Mouse (Mus musculus): Measurements from ENCODE around the gene Poc1a. TPM values are rescaled to one million over a fixed set of nuclear protein-coding genes. Genes with fewer than 3 reads are reported as not detected.
A peak's percentile ranks its signal among the peaks of the same experiment; 100 is the strongest.

The Poc1a gene
- total RNA-seq (2015; ENCODE audit: low replicate concordance) (28.1 and 28.9 TPM in 2 replicates), total RNA-seq (2017; ENCODE audit: low replicate concordance) (12.7 and 19.5 TPM in 2 replicates)

GRCm38 (mm10) chr9:106280808-106281544, at the start of gene Poc1a:
Gene Poc1a (plus strand): TSS chr9:106281061.
- ATAC-seq (replicated peaks; ENCODE audit: low FRiP score, poor library complexity, severe bottlenecking): peak; percentile 92

- ATAC-seq (replicated peaks; ENCODE audit: low FRiP score, poor library complexity, severe bottlenecking): no peak
Observed at GRCm38 (mm10) chr9:106231220-106231619, 49.6 kb upstream of the Poc1a start.

GRCm38 (mm10) chr9:106231816-106232215, 49.0 kb upstream of the Poc1a start:
- ATAC-seq (replicated peaks; ENCODE audit: low FRiP score, poor library complexity, severe bottlenecking): no peak

- no peak for ATAC-seq (replicated peaks; ENCODE audit: low FRiP score, poor library complexity, severe bottlenecking)
Observed at GRCm38 (mm10) chr9:106232956-106233355, 47.9 kb upstream of the Poc1a start.

- ATAC-seq (replicated peaks; ENCODE audit: low FRiP score, poor library complexity, severe bottlenecking): no peak
Observed at GRCm38 (mm10) chr9:106233953-106234352, 46.9 kb upstream of the Poc1a start.

- no peak for ATAC-seq (replicated peaks; ENCODE audit: low FRiP score, poor library complexity, severe bottlenecking)
Observed at GRCm38 (mm10) chr9:106235194-106235830, 45.5 kb upstream of the Poc1a start.

GRCm38 (mm10) chr9:106236156-106236817, 44.6 kb upstream of the Poc1a start:
- ATAC-seq (replicated peaks; ENCODE audit: low FRiP score, poor library complexity, severe bottlenecking): no peak

- ATAC-seq (replicated peaks; ENCODE audit: low FRiP score, poor library complexity, severe bottlenecking): no peak
Observed at GRCm38 (mm10) chr9:106236818-106237211, 44.0 kb upstream of the Poc1a start.

- no peak for ATAC-seq (replicated peaks; ENCODE audit: low FRiP score, poor library complexity, severe bottlenecking)
Observed at GRCm38 (mm10) chr9:106237401-106237800, 43.5 kb upstream of the Poc1a start.

GRCm38 (mm10) chr9:106237878-106238277, 43.0 kb upstream of the Poc1a start:
- no peak for ATAC-seq (replicated peaks; ENCODE audit: low FRiP score, poor library complexity, severe bottlenecking)

GRCm38 (mm10) chr9:106241541-106242164, 39.2 kb upstream of the Poc1a start:
- ATAC-seq (replicated peaks; ENCODE audit: low FRiP score, poor library complexity, severe bottlenecking): no peak

- no peak for ATAC-seq (replicated peaks; ENCODE audit: low FRiP score, poor library complexity, severe bottlenecking)
Observed at GRCm38 (mm10) chr9:106242813-106243488, 37.9 kb upstream of the Poc1a start.

- ATAC-seq (replicated peaks; ENCODE audit: low FRiP score, poor library complexity, severe bottlenecking): no peak
Observed at GRCm38 (mm10) chr9:106249550-106249949, 31.3 kb upstream of the Poc1a start.

- ATAC-seq (replicated peaks; ENCODE audit: low FRiP score, poor library complexity, severe bottlenecking): no peak
Observed at GRCm38 (mm10) chr9:106250245-106250644, 30.6 kb upstream of the Poc1a start.

- ATAC-seq (replicated peaks; ENCODE audit: low FRiP score, poor library complexity, severe bottlenecking): no peak
Observed at GRCm38 (mm10) chr9:106251066-106251465, 29.8 kb upstream of the Poc1a start.

- ATAC-seq (replicated peaks; ENCODE audit: low FRiP score, poor library complexity, severe bottlenecking): no peak
Observed at GRCm38 (mm10) chr9:106254001-106254400, 26.9 kb upstream of the Poc1a start.

GRCm38 (mm10) chr9:106258412-106258811, 22.4 kb upstream of the Poc1a start:
- ATAC-seq (replicated peaks; ENCODE audit: low FRiP score, poor library complexity, severe bottlenecking): no peak

GRCm38 (mm10) chr9:106258990-106259389, 21.9 kb upstream of the Poc1a start:
- no peak for ATAC-seq (replicated peaks; ENCODE audit: low FRiP score, poor library complexity, severe bottlenecking)

- no peak for ATAC-seq (replicated peaks; ENCODE audit: low FRiP score, poor library complexity, severe bottlenecking)
Observed at GRCm38 (mm10) chr9:106261058-106261457, 19.8 kb upstream of the Poc1a start.

- ATAC-seq (replicated peaks; ENCODE audit: low FRiP score, poor library complexity, severe bottlenecking): no peak
Observed at GRCm38 (mm10) chr9:106261491-106261890, 19.4 kb upstream of the Poc1a start.
